Mouse (Mus musculus) CH12.LX (cell line): ENCODE measurements around the gene Tmod3. TPM values are rescaled to one million over a fixed set of nuclear protein-coding genes. Genes with fewer than 3 reads are reported as not detected.

ENCODE experiments used
- DNase-seq: peaks from one replicate; pipeline ENCODE4 v3.0.0-alpha.2; 2013; ENCODE audit errors: extremely low read depth
- H3K27ac ChIP-seq: 2 replicates; pipeline ENCODE4 v1.5.1; 2012; ENCODE audit warnings: low read depth, mild to moderate bottlenecking, control low read depth, moderate library complexity; ENCODE audit not compliant: insufficient read depth
- H3K27me3 ChIP-seq: replicated peaks from 2 replicates; pipeline ENCODE3; 2012; ENCODE audit warnings: inconsistent platforms
- H3K36me3 ChIP-seq, 2 experiments: replicated peaks in 1 of 2; 2 replicates each; pipeline versions ENCODE3 to v1.6.1; 2012; ENCODE audit warnings: inconsistent platforms in 1 of 2, low read length in 1 of 2, mild to moderate bottlenecking in 1 of 2, mixed read lengths in 1 of 2, moderate library complexity in 1 of 2; ENCODE audit not compliant: control insufficient read depth in 1 of 2, insufficient read depth in 1 of 2
- H3K4me1 ChIP-seq, 2 experiments: 2 replicates each; pipeline ENCODE4 v1.6.1; 2012; ENCODE audit warnings: inconsistent platforms in 1 of 2, moderate library complexity in 1 of 2; ENCODE audit not compliant: insufficient read depth in 2 of 2, control insufficient read depth in 1 of 2
- H3K4me2 ChIP-seq: 2 replicates; pipeline ENCODE4 v1.6.1; 2012; ENCODE audit warnings: low read depth, mild to moderate bottlenecking, control low read depth; ENCODE audit not compliant: poor library complexity, insufficient read depth, severe bottlenecking
- H3K4me3 ChIP-seq, 3 experiments: fragments of 150-350 bp in 1 of 3; sonication (generic) in 1 of 3; replicated peaks in 1 of 3; 2 replicates each; pipeline versions ENCODE3 to v1.5.1; 2011 to 2012; ENCODE audit warnings: low read depth in 2 of 3, low read length in 2 of 3, mild to moderate bottlenecking in 2 of 3, moderate library complexity in 2 of 3, control low read depth in 1 of 3, improper control_type of control experiment in 1 of 3, inconsistent platforms in 1 of 3, mixed read lengths in 1 of 3; ENCODE audit not compliant: poor library complexity in 1 of 3
- H3K79me2 ChIP-seq: replicated peaks from 2 replicates; pipeline ENCODE4 v1.6.1; 2012; ENCODE audit warnings: mild to moderate bottlenecking, moderate library complexity; ENCODE audit not compliant: control insufficient read depth, poor library complexity, insufficient read depth, severe bottlenecking; ENCODE audit errors: extremely low read depth
- H3K9ac ChIP-seq: 2 replicates; pipeline ENCODE4 v1.6.1; 2012; ENCODE audit warnings: low read depth, mild to moderate bottlenecking, control low read depth, moderate library complexity; ENCODE audit not compliant: insufficient read depth
- H3K9me3 ChIP-seq: replicated peaks from 2 replicates; pipeline ENCODE3; 2012; ENCODE audit warnings: low read length, inconsistent platforms, mixed read lengths
- CHD1 ChIP-seq: IDR thresholded peaks from 2 replicates; pipeline ENCODE4 v1.6.1; 2012; ENCODE audit warnings: low read depth, low read length, improper control_type of control experiment, inconsistent platforms
- ELF1 ChIP-seq: IDR thresholded peaks from 2 replicates; pipeline ENCODE4 v1.6.1; 2014; ENCODE audit warnings: low read depth, mild to moderate bottlenecking, inconsistent platforms, low read length, improper control_type of control experiment
- EP300 ChIP-seq: IDR thresholded peaks from 2 replicates; pipeline ENCODE4 v1.6.1; 2011; ENCODE audit warnings: low read length, improper control_type of control experiment
- JUND ChIP-seq: conservative IDR thresholded peaks from 2 replicates; pipeline ENCODE4 v1.6.1; 2011; ENCODE audit warnings: low read depth, low read length, improper control_type of control experiment
- MAX ChIP-seq: IDR thresholded peaks from 2 replicates; pipeline ENCODE4 v1.6.1; 2011; ENCODE audit warnings: low read length, improper control_type of control experiment
- MEF2A ChIP-seq: IDR thresholded peaks from 2 replicates; pipeline ENCODE4 v1.6.1; 2014; ENCODE audit warnings: low read depth, mild to moderate bottlenecking, inconsistent platforms, low read length, improper control_type of control experiment, borderline replicate concordance
- MXI1 ChIP-seq: IDR thresholded peaks from 2 replicates; pipeline ENCODE4 v1.6.1; 2011; ENCODE audit warnings: mild to moderate bottlenecking, low read depth, low read length, improper control_type of control experiment
- POLR2A ChIP-seq: IDR thresholded peaks from 2 replicates; pipeline ENCODE4 v1.6.1; 2011; ENCODE audit warnings: low read depth, mild to moderate bottlenecking, improper control_type of control experiment, low read length
- POLR2AphosphoS2 ChIP-seq: IDR thresholded peaks from 2 replicates; pipeline ENCODE4 v1.6.1; 2011; ENCODE audit warnings: low read depth, low read length, improper control_type of control experiment
- RAD21 ChIP-seq: IDR thresholded peaks from 2 replicates; pipeline ENCODE4 v1.6.1; 2011; ENCODE audit warnings: low read depth, mild to moderate bottlenecking, low read length, improper control_type of control experiment, moderate library complexity
- TBP ChIP-seq: conservative IDR thresholded peaks from 2 replicates; pipeline ENCODE4 v1.6.1; 2011; ENCODE audit warnings: low read depth, low read length, improper control_type of control experiment
- TCF12 ChIP-seq: IDR thresholded peaks from 2 replicates; pipeline ENCODE4 v1.6.1; 2014; ENCODE audit warnings: low read depth, mild to moderate bottlenecking, inconsistent platforms, low read length, improper control_type of control experiment
- UBTF ChIP-seq: IDR thresholded peaks from 2 replicates; pipeline ENCODE4 v1.6.1; 2012; ENCODE audit warnings: low read depth, mild to moderate bottlenecking, inconsistent platforms, low read length, improper control_type of control experiment, moderate library complexity
- USF2 ChIP-seq: conservative IDR thresholded peaks from 2 replicates; pipeline ENCODE4 v1.6.1; 2011; ENCODE audit warnings: low read depth, low read length, improper control_type of control experiment
- ZC3H11A ChIP-seq: IDR thresholded peaks from 2 replicates; pipeline ENCODE4 v1.6.1; 2012; ENCODE audit warnings: low read depth, mild to moderate bottlenecking, inconsistent platforms, low read length, improper control_type of control experiment
- ZKSCAN1 ChIP-seq: IDR thresholded peaks from 2 replicates; pipeline ENCODE4 v1.6.1; 2012; ENCODE audit warnings: low read depth, inconsistent platforms, low read length, improper control_type of control experiment, borderline replicate concordance
- ZMIZ1 ChIP-seq: IDR thresholded peaks from 2 replicates; pipeline ENCODE4 v1.6.1; 2012; ENCODE audit warnings: low read depth, mild to moderate bottlenecking, inconsistent platforms, low read length, improper control_type of control experiment
- ZNF384 ChIP-seq: IDR thresholded peaks from 2 replicates; pipeline ENCODE4 v1.6.1; 2012; ENCODE audit warnings: low read depth, low read length, improper control_type of control experiment, inconsistent platforms
- dilution Hi-C: fragments of 300-500 bp; cut with MboI; formaldehyde crosslinking; loops from 2 replicates; pipeline ENCODE4 v1.14.3; 2020; ENCODE audit warnings: low sequenced_read_pairs; ENCODE audit not compliant: extremely low pct_unique_long_range_greater_than_20kb, extremely low pct_ligation_motif_present
- in situ Hi-C: fragments of 300-500 bp; cut with MboI; formaldehyde crosslinking; loops from 3 replicates; pipeline ENCODE4 v1.14.3; 2019; ENCODE audit warnings: low sequenced_read_pairs, low pct_ligation_motif_present, low pct_unique_long_range_greater_than_20kb, mixed read lengths
- polyA plus RNA-seq: library from polyadenylated mRNA; unstranded; fragments of >175 nt; gene quantifications from 2 replicates; pipeline ENCODE4 v1.2.1, GENCODE M21; 2012; ENCODE audit warnings: low read depth; ENCODE audit not compliant: insufficient read length
- total RNA-seq, 2 experiments: library from RNA; depleted of rRNA; stranded (reverse); fragments of 300-350 nt in 1 of 2; fragments of >200 nt in 1 of 2; gene quantifications; 2 replicates each; pipeline ENCODE4 v1.2.3; 2012 to 2014

Tmod3 gene
- total and polyA plus RNA-seq, 3 experiments, result 40.5 to 71.0 (median 52.0) TPM

GRCm38 (mm10) chr9:75536422-75536821 is 23.0 kb downstream of the Tmod3 start:
- dilution Hi-C loops (no loop called here), in situ Hi-C loops (no loop called here)
- H3K4me2 ChIP-seq, result no peak overlapping the region
- TF ChIP-seq ZKSCAN1 (no peak), RAD21 (no peak), TCF12 (no peak), POLR2AphosphoS2 (no peak), EP300 (no peak), JUND (no peak), ELF1 (no peak), UBTF (no peak), ZNF384 (no peak), MXI1 (no peak), ZMIZ1 (no peak), CHD1 (no peak), USF2 (no peak), MEF2A (no peak), MAX (no peak)
- no peak overlapping the region for H3K4me3 ChIP-seq
- no peak overlapping the region for H3K27ac ChIP-seq
- H3K4me1 ChIP-seq, result peaks cover 3 to 35% of the 10 kb centered on the region in 2 experiments
- no peak overlapping the region for H3K9ac ChIP-seq
- peaks cover 11% of the 10 kb centered on the region for H3K79me2 ChIP-seq
- no peak for DNase-seq
- H3K27me3 ChIP-seq, result no peaks in the 10 kb centered on the region
- H3K9me3 ChIP-seq, result peaks cover 2% of the 10 kb centered on the region
- peaks cover 4 to 32% of the 10 kb centered on the region in 2 experiments for H3K36me3 ChIP-seq

DNA sequence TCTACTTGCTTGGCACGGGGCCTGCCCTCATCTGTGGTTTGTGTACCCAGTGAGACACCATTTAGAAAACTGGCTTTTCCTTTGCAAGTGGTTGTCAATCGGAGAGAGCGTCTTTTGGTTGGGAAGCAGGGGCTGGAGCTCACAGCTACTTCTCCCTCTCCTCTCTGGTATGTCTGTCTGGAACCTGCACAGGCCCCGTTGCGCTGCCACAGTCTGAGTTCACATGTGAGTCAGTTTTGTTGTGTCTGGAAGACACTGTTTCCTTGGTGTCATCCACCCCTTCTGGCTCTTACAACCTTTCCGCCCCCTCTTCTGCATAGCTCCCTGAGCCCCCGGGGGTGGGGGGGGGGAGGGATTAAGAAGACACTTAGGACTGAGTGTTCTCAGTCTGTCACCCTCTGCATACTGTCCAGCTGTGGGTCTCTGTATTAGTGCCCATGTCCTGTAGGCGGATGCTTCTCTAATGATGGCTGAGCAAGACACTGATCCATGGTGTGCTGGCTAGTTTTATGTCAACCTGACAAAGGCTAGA is 25.0 kb downstream of the Tmod3 start:
- DNase-seq, result no peak
- Histone ChIP-seq H3K79me2 (no peaks in the 10 kb centered on the region; the same call in none of the 2 replicates), H3K9me3 (peaks cover 2% of the 10 kb centered on the region), H3K36me3 (peaks cover 9 to 44% of the 10 kb centered on the region in 2 experiments), H3K27ac (no peak overlapping the region), H3K4me3 (no peak overlapping the region), H3K9ac (no peak overlapping the region), H3K27me3 (no peaks in the 10 kb centered on the region), H3K4me1 (peaks cover 0 to 22% of the 10 kb centered on the region in 2 experiments; a peak in 2 of 4 replicates), H3K4me2 (no peak overlapping the region)
- dilution Hi-C loops (no loop called here), in situ Hi-C loops (no loop called here)
- no peak for TF ChIP-seq MEF2A
- no peak for TF ChIP-seq ZKSCAN1
- TF ChIP-seq POLR2A, result no peak
- no peak for TF ChIP-seq ZC3H11A
- TF ChIP-seq TBP, result no peak
- no peak for TF ChIP-seq CHD1
- TF ChIP-seq ELF1, result no peak
- no peak for TF ChIP-seq JUND
- no peak for TF ChIP-seq POLR2AphosphoS2
- TF ChIP-seq ZMIZ1, result no peak
- TF ChIP-seq RAD21, result no peak
